Mouse (Mus musculus) small intestine, adult 2 months (tissue): ENCODE results near the gene Szt2. TPM values are rescaled to one million over a fixed set of nuclear protein-coding genes. Genes with fewer than 3 reads are reported as not detected.

Source experiments
- H3K27ac ChIP-seq: fragments of 200-500 bp; 2 replicates; pipeline ENCODE4 v1.5.1; 2012; ENCODE audit warnings: low read depth, low read length, control low read depth, inconsistent platforms; ENCODE audit not compliant: insufficient read depth
- H3K27me3 ChIP-seq: fragments of 200-500 bp; 2 replicates; pipeline ENCODE4 v1.6.1; 2012; ENCODE audit warnings: mild to moderate bottlenecking, moderate library complexity, low read length, inconsistent platforms; ENCODE audit not compliant: control insufficient read depth, insufficient read depth
- H3K36me3 ChIP-seq: fragments of 200-500 bp; 2 replicates; pipeline ENCODE4 v1.6.1; 2012; ENCODE audit warnings: mild to moderate bottlenecking, low read length, control low read depth, inconsistent platforms; ENCODE audit not compliant: control insufficient read depth, insufficient read depth
- H3K4me1 ChIP-seq: fragments of 200-500 bp; 2 replicates; pipeline ENCODE4 v1.6.1; 2012; ENCODE audit warnings: low read length, inconsistent platforms, mixed read lengths; ENCODE audit not compliant: control insufficient read depth, insufficient read depth, insufficient read length
- H3K4me3 ChIP-seq: fragments of 200-500 bp; 2 replicates; pipeline ENCODE4 v1.5.1; 2012; ENCODE audit warnings: low read depth, mild to moderate bottlenecking, control low read depth, inconsistent platforms, low read length, moderate library complexity
- CTCF ChIP-seq: fragments of 200-500 bp; IDR thresholded peaks from 2 replicates; pipeline ENCODE4 v1.5.1; 2012; ENCODE audit warnings: low read depth, mild to moderate bottlenecking, control low read depth, inconsistent platforms, low read length, moderate library complexity, mixed read lengths; ENCODE audit not compliant: insufficient replicate concordance, insufficient read length; ENCODE audit errors: extremely low read depth
- POLR2A ChIP-seq: fragments of 200-500 bp; IDR thresholded peaks from 2 replicates; pipeline ENCODE4 v1.6.1; 2012; ENCODE audit warnings: low read depth, mild to moderate bottlenecking, control low read depth, inconsistent platforms, low read length, moderate library complexity
- WGBS: fragments of 180-500 bp; shearing (Covaris S2); methylation state at CpG from one replicate; pipeline ENCODE4 v1.1.7; 2018; 5-methylcytosine and 5-hydroxymethylcytosine counted together
- polyA plus RNA-seq: library from polyadenylated mRNA; depleted of rRNA; stranded (reverse); fragments of >200 nt; gene quantifications from 2 replicates; pipeline ENCODE4 v1.2.3, GENCODE M21; 2012

Szt2 gene
- polyA plus RNA-seq, 1 experiment: 35.1 TPM

DNA sequence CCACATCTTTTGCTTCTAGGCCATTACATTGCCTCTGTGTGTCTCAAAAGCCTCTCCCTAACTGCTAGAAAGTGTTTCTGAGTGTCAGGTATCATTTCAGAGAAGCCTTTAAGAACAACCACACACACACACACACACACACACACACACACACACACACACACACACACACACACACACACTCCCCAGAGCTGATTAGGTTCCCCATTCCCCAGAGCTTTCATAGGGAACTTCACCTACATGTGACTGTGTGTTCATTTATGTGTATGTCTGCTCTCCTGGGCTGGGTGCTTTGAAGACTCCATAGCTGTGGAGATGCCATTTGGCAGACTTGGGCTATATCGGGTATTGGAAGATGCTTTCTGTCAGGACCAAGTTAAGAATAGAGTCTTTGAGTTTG, 16.3 kb upstream of the Szt2 start:
- Histone ChIP-seq H3K4me1 (peaks cover 19% of the 10 kb centered on the region; the same call in 1 of the 2 replicates), H3K4me3 (no peak overlapping the region), H3K36me3 (no peaks in the 10 kb centered on the region), H3K27ac (no peak overlapping the region), H3K27me3 (no peaks in the 10 kb centered on the region)
- no peak for TF ChIP-seq POLR2A
- TF ChIP-seq CTCF: no peak
- WGBS: 88% methylated on average over 1 of the region's 1 CpGs

DNA sequence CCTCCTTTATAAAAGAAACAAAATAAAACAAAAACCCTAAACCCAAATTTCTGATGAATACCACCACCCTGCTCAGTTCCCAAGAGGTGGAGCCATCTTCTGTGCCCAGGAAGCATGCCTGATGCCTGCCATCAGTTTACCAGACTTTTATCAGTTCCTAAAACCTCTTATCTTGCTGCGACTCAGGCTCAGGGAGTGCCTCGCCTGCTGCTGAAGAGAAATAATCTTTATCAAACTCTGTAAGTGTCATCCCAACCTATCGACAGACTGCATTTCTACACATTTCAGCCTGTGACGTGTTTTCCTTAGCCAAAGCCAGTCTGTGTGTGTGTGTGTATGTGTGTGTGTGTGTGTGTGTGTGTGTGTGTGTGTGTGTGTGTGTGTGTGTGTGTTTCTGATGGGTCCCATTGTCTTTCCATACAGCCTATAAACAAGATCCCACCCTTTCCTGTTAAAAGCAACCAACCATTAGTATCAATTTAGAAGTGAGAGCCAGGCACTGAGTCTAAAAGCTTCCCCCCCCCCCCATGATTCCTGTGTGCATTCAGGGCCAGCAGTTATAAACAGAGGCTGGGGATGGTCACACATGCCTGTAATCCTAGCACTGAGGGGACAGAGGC, 15.6 kb upstream of the Szt2 start:
- Histone ChIP-seq H3K27ac (no peak overlapping the region), H3K4me1 (peaks cover 15% of the 10 kb centered on the region; the same call in 1 of the 2 replicates), H3K36me3 (0 out of 2 replicates have a peak, but pooled peaks cover 1% of the 10 kb centered on the region), H3K27me3 (no peaks in the 10 kb centered on the region), H3K4me3 (no peak overlapping the region)
- 68% methylated on average over 4 of the region's 4 CpGs for WGBS
- no peak for TF ChIP-seq POLR2A
- TF ChIP-seq CTCF: no peak

DNA sequence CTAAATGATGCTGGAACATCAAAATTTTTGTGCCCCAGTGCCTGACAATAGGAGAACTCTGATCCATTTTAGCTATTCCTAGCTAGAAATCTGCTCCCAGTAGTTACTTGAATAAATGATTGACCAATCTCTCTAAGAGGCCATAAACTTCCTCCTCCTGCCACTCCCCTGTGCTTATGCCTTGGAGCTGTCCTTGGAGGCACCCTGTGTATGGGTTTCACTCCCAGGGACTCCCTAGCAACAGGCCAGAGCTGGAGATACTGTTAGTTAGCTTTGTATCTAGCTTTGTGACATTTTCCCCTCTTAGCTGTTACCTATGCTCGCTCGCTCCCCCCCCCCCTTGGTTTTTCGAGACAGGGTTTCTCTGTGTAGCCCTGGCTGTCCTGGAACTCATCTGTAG, 12.3 kb upstream of the Szt2 start:
- TF ChIP-seq CTCF (no peak), POLR2A (no peak)

DNA sequence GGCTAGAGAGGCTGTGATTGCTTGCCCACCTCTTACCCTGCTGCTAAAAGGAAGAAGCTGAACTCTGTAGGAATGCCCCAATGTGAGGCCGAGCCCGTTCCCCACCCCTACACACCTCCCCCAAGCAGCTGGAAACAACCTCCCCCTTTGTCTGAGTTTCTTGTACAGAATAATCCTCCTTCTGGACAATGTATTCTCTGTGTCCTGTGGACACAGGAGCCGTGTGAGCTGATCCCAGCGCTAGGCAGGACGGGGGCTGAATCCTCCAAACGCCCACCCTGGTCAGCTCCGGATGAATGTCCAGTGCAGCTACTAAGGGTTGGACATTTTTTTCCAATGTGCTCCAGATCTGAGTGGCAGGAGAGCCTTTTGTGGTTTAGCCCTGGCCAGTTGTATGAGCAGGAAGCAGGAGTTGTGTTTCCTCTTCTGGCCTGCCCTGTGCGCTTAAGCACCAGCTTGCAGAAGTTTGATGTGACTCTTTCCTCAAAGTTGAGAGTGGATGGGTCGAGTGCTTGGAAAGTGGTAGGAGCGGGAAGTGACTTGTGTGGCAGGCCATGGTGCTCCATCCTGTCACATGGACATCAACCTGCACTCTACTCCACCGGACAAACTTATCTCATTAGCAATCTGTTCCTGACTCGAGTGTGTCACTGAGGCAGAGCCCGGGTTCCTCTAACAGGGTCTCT, 8.2 kb upstream of the Szt2 start:
- Histone ChIP-seq H3K4me1 (peaks cover 8% of the 10 kb centered on the region; the same call in 1 of the 2 replicates), H3K4me3 (no peak overlapping the region), H3K27ac (no peak overlapping the region), H3K36me3 (peaks cover 50% of the 10 kb centered on the region), H3K27me3 (no peaks in the 10 kb centered on the region)
- no peak for TF ChIP-seq POLR2A
- TF ChIP-seq CTCF: no peak
- 87% methylated on average over 13 of the region's 13 CpGs for WGBS

More for the DNA sequence above, 12.3 kb upstream of the Szt2 start:
- H3K27ac ChIP-seq: peak overlapping the region; percentile 64; the same call in 1 of the 2 replicates
- peaks cover 8% of the 10 kb centered on the region; the same call in 1 of the 2 replicates for H3K4me1 ChIP-seq
- WGBS: 48% methylated on average over 3 of the region's 3 CpGs
- H3K36me3 ChIP-seq: peaks cover 14% of the 10 kb centered on the region
- no peak overlapping the region for H3K4me3 ChIP-seq
- no peaks in the 10 kb centered on the region for H3K27me3 ChIP-seq

DNA sequence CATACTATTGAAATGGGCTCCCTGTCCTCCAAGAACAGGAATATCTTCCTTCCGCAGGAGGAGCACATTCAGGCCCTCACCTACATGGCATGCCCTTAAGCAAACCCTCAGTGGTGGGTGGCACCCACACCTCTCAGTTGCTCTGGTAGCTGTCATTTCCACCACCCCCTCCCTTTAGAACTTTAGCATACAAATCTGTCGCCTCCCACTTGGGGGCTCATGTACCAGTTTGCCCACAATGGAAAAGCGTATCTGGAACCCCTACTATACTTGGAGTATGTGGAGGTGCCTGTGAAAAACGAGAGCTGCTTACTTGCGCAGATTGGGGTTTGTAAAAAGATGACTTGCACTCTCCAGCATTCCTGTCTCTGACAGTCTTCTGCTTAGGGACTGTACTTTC, 7.3 kb upstream of the Szt2 start:
- H3K4me3 ChIP-seq: no peak overlapping the region
- no peaks in the 10 kb centered on the region for H3K27me3 ChIP-seq
- H3K36me3 ChIP-seq: peaks cover 56% of the 10 kb centered on the region
- 95% methylated on average over 5 of the region's 5 CpGs for WGBS
- peaks cover 3% of the 10 kb centered on the region; the same call in 1 of the 2 replicates for H3K4me1 ChIP-seq
- TF ChIP-seq POLR2A (no peak), CTCF (no peak)
- no peak overlapping the region for H3K27ac ChIP-seq

GRCm38 (mm10) chr4:118415779-118416178, 6.7 kb upstream of the Szt2 start:
- TF ChIP-seq CTCF (no peak), POLR2A (no peak)
- H3K4me3 ChIP-seq: no peak overlapping the region
- H3K36me3 ChIP-seq: peaks cover 56% of the 10 kb centered on the region
- H3K4me1 ChIP-seq: peaks cover under 1% of the 10 kb centered on the region; the same call in 1 of the 2 replicates
- no peaks in the 10 kb centered on the region for H3K27me3 ChIP-seq
- no peak overlapping the region for H3K27ac ChIP-seq
- WGBS: 60% methylated on average over 2 of the region's 2 CpGs

- Histone ChIP-seq H3K4me1 (peaks cover 5% of the 10 kb centered on the region; the same call in 1 of the 2 replicates), H3K4me3 (no peak overlapping the region), H3K36me3 (peaks cover 52% of the 10 kb centered on the region), H3K27me3 (no peaks in the 10 kb centered on the region), H3K27ac (no peak overlapping the region)
- TF ChIP-seq CTCF (no peak), POLR2A (no peak)
- 96% methylated on average over 5 of the region's 5 CpGs for WGBS
These were observed 4.5 kb upstream of the Szt2 start for GRCm38 (mm10) chr4:118413553-118413952.
